Mouse (Mus musculus) neutrophil, adult 83 days (primary cell): ENCODE results near the gene Gm773. TPM values are rescaled to one million over a fixed set of nuclear protein-coding genes. Genes with fewer than 3 reads are reported as not detected.

ENCODE experiments used
- total RNA-seq, 2 experiments: library from RNA; stranded (reverse); gene quantifications; one replicate each; pipeline ENCODE4 v1.2.4; 2023

Gene Gm773
- total RNA-seq: not detected

DNA sequence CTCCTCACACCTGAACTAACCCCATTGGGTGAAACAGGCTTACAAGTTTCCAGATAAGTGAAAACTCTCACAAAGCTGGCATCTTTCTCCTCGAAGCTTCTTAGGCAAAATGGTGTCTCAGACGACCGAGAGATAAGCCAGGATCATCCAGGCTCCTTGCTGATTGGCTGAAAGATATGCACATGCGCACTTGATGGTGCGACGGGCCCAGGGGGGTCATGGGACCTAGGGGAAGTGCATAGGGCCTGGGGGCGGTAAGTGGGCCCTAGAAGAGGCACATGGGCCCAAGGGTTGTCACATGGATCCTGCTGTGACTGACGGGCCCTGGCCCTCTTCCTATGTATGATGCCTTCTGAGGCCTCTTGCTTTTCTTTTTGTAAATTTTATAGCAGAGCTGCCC is at the start of gene Gm773:
Gm773 (minus strand) TSS at position 111 of the 400 bp plus-strand sequence.

Other genes starting within 250 kb of the Gm773 start
- gene 3830403N18Rik, start 76.3 kb downstream of the Gm773 start, total RNA-seq: under 1 TPM in 1 of 2 experiments, not detected in 1; 0.57 TPM
- under 1 TPM in 1 of 2 experiments, not detected in 1; 0.61 TPM for gene Zfp449, start 133.5 kb upstream of the Gm773 start, total RNA-seq
- gene Smim10l2a, start 161.7 kb upstream of the Gm773 start, total RNA-seq: under 1 TPM in 1 of 2 experiments, not detected in 1; 0.13 TPM
- not detected for gene Gm2174, start 235.1 kb upstream of the Gm773 start, total RNA-seq
- 10 to 100 TPM; 96.7 to 98.2 TPM for gene Ints6l, start 242.0 kb upstream of the Gm773 start, total RNA-seq